Mouse (Mus musculus) ES-Bruce4 (cell line): ENCODE measurements around the gene Lrrc63. TPM values are rescaled to one million over a fixed set of nuclear protein-coding genes. Genes with fewer than 3 reads are reported as not detected.

Experiments
- H3K27ac ChIP-seq: 2 replicates; pipeline ENCODE4 v1.5.1; 2012; ENCODE audit warnings: low read length, inconsistent platforms; ENCODE audit not compliant: insufficient read depth
- H3K27me3 ChIP-seq: 2 replicates; pipeline ENCODE4 v1.6.1; 2012; ENCODE audit warnings: mild to moderate bottlenecking, low read length, inconsistent platforms; ENCODE audit not compliant: control insufficient read depth, poor library complexity, insufficient read depth, severe bottlenecking
- H3K36me3 ChIP-seq: 2 replicates; pipeline ENCODE4 v1.6.1; 2012; ENCODE audit warnings: inconsistent platforms, mild to moderate bottlenecking, low read length, moderate library complexity; ENCODE audit not compliant: control insufficient read depth, poor library complexity, insufficient read depth, severe bottlenecking
- H3K4me1 ChIP-seq: one replicate; pipeline ENCODE4 v1.8.1; 2011; ENCODE audit warnings: low read length; ENCODE audit not compliant: control insufficient read depth, insufficient read depth
- H3K4me3 ChIP-seq: 2 replicates; pipeline ENCODE4 v1.5.1; 2011; ENCODE audit warnings: low read depth, mild to moderate bottlenecking, low read length
- H3K9ac ChIP-seq: 2 replicates; pipeline ENCODE4 v1.6.1; 2012; ENCODE audit warnings: low read depth, mild to moderate bottlenecking, inconsistent platforms; ENCODE audit not compliant: poor library complexity, severe bottlenecking
- H3K9me3 ChIP-seq: replicated peaks from 2 replicates; pipeline ENCODE4 v1.6.1; 2012; ENCODE audit warnings: mild to moderate bottlenecking, low read length, inconsistent platforms; ENCODE audit not compliant: control insufficient read depth, poor library complexity, insufficient read depth, severe bottlenecking
- CTCF ChIP-seq: IDR thresholded peaks from one replicate; pipeline ENCODE4 v1.8.1; 2011; ENCODE audit warnings: low read depth, low read length
- EP300 ChIP-seq: IDR thresholded peaks from 2 replicates; pipeline ENCODE4 v1.6.1; 2011; ENCODE audit warnings: low read depth, low read length; ENCODE audit not compliant: insufficient read depth
- POLR2A ChIP-seq: IDR thresholded peaks from one replicate; pipeline ENCODE4 v1.8.1; 2011; ENCODE audit warnings: low read length; ENCODE audit not compliant: insufficient read depth
- polyA plus RNA-seq: library from polyadenylated mRNA; stranded (reverse); fragments of >200 nt; gene quantifications from 2 replicates; pipeline ENCODE4 v1.2.4, GENCODE M21; 2011; ENCODE audit warnings: low read depth; ENCODE audit not compliant: missing spikeins, insufficient read depth, insufficient read length

The Lrrc63 gene
- polyA plus RNA-seq, 1 experiment, result not detected

DNA sequence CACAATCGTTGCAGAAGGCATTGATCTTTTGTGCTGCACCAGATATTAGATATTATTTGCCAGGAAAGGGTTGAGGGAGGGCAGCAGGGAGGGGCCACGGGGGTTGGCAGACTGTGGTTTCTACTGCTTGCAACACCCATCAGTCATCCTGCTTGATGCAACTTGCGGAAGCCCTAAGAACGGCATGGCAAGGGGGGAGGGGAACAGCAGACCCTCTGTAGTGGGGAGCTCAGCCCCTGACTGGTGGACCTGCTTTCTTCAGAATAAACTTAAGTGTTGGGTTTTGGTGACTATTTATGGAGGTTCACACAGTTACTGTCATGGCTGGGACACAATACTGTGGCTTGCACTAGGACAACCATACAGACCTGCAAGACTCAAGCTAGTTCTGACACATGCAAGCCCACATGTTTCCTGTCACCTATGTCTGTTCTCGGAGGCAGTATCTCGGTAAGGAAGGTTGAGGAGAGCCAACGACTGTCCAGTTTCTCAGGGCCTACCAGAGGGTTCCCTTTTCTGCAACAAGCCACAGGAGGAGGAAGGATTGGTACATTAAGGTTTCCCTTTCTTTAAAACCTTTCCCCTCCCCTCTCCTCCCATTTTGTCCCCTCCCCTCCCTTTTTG, 61.2 kb downstream of the Lrrc63 start:
- H3K27ac ChIP-seq, result no peak overlapping the region
- TF ChIP-seq CTCF (no peak), EP300 (no peak)
- H3K9me3 ChIP-seq, result peaks cover 5% of the 10 kb centered on the region; the same call in 1 of the 2 replicates
- no peak overlapping the region for H3K4me3 ChIP-seq
- no peaks in the 10 kb centered on the region for H3K36me3 ChIP-seq
- no peak overlapping the region for H3K9ac ChIP-seq
- H3K4me1 ChIP-seq, result no peaks in the 10 kb centered on the region
- H3K27me3 ChIP-seq, result no peaks in the 10 kb centered on the region

DNA sequence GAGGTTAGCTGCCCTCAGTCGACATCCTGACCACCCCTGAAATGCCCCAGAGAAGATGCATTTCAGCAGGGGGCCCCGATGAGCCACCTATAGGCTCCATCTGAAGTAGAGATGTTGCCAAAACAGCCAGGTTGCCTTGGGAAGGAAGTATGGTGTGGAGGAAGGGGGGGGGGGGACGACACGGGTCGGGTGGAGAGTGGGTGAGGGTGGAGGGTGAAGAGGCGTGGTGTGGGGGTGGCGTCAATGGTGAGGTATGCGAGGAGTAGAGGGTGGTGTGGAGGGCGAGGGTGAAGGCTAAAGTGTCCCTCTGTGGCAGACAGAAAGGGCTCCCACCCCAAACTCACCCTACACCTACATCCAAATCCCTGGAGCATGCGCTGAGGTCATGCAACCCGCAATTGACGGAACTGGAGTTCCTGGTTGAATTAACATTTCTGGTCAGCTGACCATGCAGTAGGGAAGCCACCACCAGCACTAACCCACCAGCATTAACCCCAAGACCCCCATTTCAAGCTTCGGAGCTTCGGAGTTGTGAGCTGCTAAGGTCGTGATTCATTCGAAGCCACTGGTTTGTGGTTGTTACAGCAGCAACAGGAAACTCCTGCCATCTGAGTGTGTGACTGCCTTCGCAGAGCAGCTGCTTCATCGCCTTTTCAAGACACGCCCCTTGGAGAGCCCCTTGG, 62.1 kb downstream of the Lrrc63 start:
- Histone ChIP-seq H3K9me3 (peaks cover 5% of the 10 kb centered on the region; the same call in 1 of the 2 replicates), H3K4me1 (no peaks in the 10 kb centered on the region), H3K4me3 (no peak overlapping the region), H3K27ac (no peak overlapping the region), H3K27me3 (no peaks in the 10 kb centered on the region), H3K36me3 (no peaks in the 10 kb centered on the region), H3K9ac (no peak overlapping the region)
- no peak for TF ChIP-seq EP300
- TF ChIP-seq POLR2A, result no peak

DNA sequence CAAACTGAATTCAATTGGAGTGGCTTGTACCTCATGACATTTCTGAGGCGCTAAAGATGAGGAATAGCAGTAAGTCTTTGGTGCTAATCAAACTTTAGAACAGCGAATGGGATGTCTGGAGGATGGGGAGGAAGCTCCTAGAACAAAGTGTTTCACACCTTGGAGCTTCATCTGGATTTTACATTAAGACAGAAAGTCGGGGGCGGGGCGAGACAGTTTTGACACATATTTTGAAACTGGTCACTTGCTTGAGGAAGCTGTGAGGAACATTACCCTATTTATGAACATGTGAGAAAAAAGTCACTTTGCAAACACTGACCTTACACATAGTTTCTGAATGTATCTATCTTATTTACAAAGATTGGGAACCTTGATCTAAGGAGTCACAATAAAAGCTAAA, 65.5 kb downstream of the Lrrc63 start:
- H3K9ac ChIP-seq, result no peak overlapping the region
- H3K36me3 ChIP-seq, result no peaks in the 10 kb centered on the region
- no peak overlapping the region for H3K27ac ChIP-seq
- TF ChIP-seq POLR2A (no peak), CTCF (no peak), EP300 (no peak)
- H3K4me3 ChIP-seq, result no peak overlapping the region
- no peaks in the 10 kb centered on the region for H3K27me3 ChIP-seq
- no peaks in the 10 kb centered on the region for H3K4me1 ChIP-seq
- peaks cover 5% of the 10 kb centered on the region; the same call in 1 of the 2 replicates for H3K9me3 ChIP-seq

GRCm38 (mm10) chr14:75064520-75064919, 66.2 kb downstream of the Lrrc63 start:
- no peaks in the 10 kb centered on the region for H3K4me1 ChIP-seq
- no peaks in the 10 kb centered on the region for H3K27me3 ChIP-seq
- H3K9me3 ChIP-seq, result peaks cover 5% of the 10 kb centered on the region; the same call in 1 of the 2 replicates
- H3K36me3 ChIP-seq, result no peaks in the 10 kb centered on the region
- TF ChIP-seq CTCF (no peak), POLR2A (no peak), EP300 (no peak)
- H3K9ac ChIP-seq, result no peak overlapping the region
- H3K4me3 ChIP-seq, result no peak overlapping the region
- no peak overlapping the region for H3K27ac ChIP-seq

GRCm38 (mm10) chr14:75063936-75064335, 66.7 kb downstream of the Lrrc63 start:
- Histone ChIP-seq H3K27ac (no peak overlapping the region), H3K36me3 (no peaks in the 10 kb centered on the region), H3K9ac (no peak overlapping the region), H3K4me1 (no peaks in the 10 kb centered on the region), H3K27me3 (no peaks in the 10 kb centered on the region), H3K4me3 (no peak overlapping the region), H3K9me3 (peaks cover 5% of the 10 kb centered on the region; the same call in 1 of the 2 replicates)
- no peak for TF ChIP-seq CTCF
- no peak for TF ChIP-seq POLR2A
- no peak for TF ChIP-seq EP300

DNA sequence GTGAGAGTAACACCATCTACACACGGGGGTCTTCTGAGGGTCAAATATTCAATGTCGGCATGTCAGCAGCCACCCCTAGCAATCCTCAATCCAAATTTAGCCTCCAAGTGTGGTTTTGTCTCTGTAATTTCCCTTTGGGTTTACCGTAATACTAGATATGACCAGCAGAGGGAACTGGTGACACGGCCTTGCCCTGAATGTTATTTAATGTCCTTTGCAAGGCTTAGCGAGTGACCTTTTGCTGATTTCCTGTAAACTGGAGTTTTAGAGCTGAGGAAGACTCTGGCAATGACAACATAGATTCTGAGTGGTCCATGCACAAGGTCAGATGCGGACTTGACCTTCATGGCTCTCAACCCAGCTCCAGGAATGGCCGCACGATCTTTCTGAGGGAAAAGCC, 70.1 kb downstream of the Lrrc63 start:
- Histone ChIP-seq H3K4me3 (no peak overlapping the region), H3K27me3 (no peaks in the 10 kb centered on the region), H3K36me3 (no peaks in the 10 kb centered on the region), H3K9me3 (no peaks in the 10 kb centered on the region), H3K9ac (no peak overlapping the region), H3K4me1 (no peaks in the 10 kb centered on the region), H3K27ac (no peak overlapping the region)
- no peak for TF ChIP-seq POLR2A
- TF ChIP-seq CTCF, result no peak
- TF ChIP-seq EP300, result no peak
